Mouse (Mus musculus) heart, embryonic 14.5 days (tissue): ENCODE results near the gene Tufm. TPM values are rescaled to one million over a fixed set of nuclear protein-coding genes. Genes with fewer than 3 reads are reported as not detected.

Experiments used
- ATAC-seq: fragments of 200-750 bp; cut with Nextera tagmentation; 2 replicates; pipeline ENCODE4 v1.8.0; 2017; ENCODE audit warnings: low read depth, moderate TSS enrichment; ENCODE audit not compliant: insufficient number of reproducible peaks, insufficient read depth, low FRiP score
- H3K27ac ChIP-seq, 2 experiments: fragments of 200-500 bp in 1 of 2; fragments of 300-500 bp in 1 of 2; sonication (generic) in 1 of 2; replicated peaks in 1 of 2; 2 replicates each; pipeline ENCODE4 v1.5.1; 2012 to 2014; ENCODE audit warnings: low read depth in 2 of 2, low read length in 2 of 2, control low read depth in 1 of 2, mild to moderate bottlenecking in 1 of 2, mixed read lengths in 1 of 2; ENCODE audit not compliant: control insufficient read depth in 1 of 2, insufficient read depth in 1 of 2
- H3K27me3 ChIP-seq: fragments of 300-500 bp; sonication (generic); 2 replicates; pipeline ENCODE4 v1.6.1; 2014; ENCODE audit warnings: mild to moderate bottlenecking, low read length, control low read depth; ENCODE audit not compliant: control insufficient read depth, insufficient read depth
- H3K36me3 ChIP-seq: fragments of 300-500 bp; sonication (generic); 2 replicates; pipeline ENCODE4 v1.6.1; 2014; ENCODE audit warnings: mild to moderate bottlenecking, control low read depth, low read length, mixed read lengths; ENCODE audit not compliant: control insufficient read depth, insufficient read depth
- H3K4me1 ChIP-seq, 2 experiments: fragments of 200-500 bp in 1 of 2; fragments of 300-500 bp in 1 of 2; sonication (generic) in 1 of 2; 2 replicates each; pipeline ENCODE4 v1.6.1; 2012 to 2014; ENCODE audit warnings: low read length in 2 of 2, control low read depth in 1 of 2, mixed read lengths in 1 of 2; ENCODE audit not compliant: control insufficient read depth in 2 of 2, insufficient read depth in 2 of 2
- H3K4me2 ChIP-seq: fragments of 300-500 bp; sonication (generic); 2 replicates; pipeline ENCODE4 v1.6.1; 2014; ENCODE audit warnings: mild to moderate bottlenecking, low read length
- H3K4me3 ChIP-seq, 2 experiments: fragments of 200-500 bp in 1 of 2; fragments of 300-500 bp in 1 of 2; sonication (generic) in 1 of 2; 2 replicates each; pipeline ENCODE4 v1.5.1; 2012 to 2014; ENCODE audit warnings: low read length in 2 of 2, mild to moderate bottlenecking in 2 of 2, control low read depth in 1 of 2, low read depth in 1 of 2, moderate library complexity in 1 of 2; ENCODE audit not compliant: control insufficient read depth in 1 of 2, insufficient read depth in 1 of 2
- H3K9ac ChIP-seq: fragments of 300-500 bp; sonication (generic); 2 replicates; pipeline ENCODE4 v1.6.1; 2014; ENCODE audit warnings: mild to moderate bottlenecking, low read length
- H3K9me3 ChIP-seq: fragments of 300-500 bp; sonication (generic); 2 replicates; pipeline ENCODE4 v1.6.1; 2016; ENCODE audit warnings: low read length, control low read depth; ENCODE audit not compliant: control insufficient read depth
- WGBS: fragments of 180-500 bp; shearing (Covaris S2); extraction: QIAGEN DNeasy Blood & Tissue Kit; methylation state at CpG from one replicate; pipeline ENCODE4 v1.1.7; 2014; 5-methylcytosine and 5-hydroxymethylcytosine counted together
- polyA plus RNA-seq: library from polyadenylated mRNA; unstranded; fragments of >200 nt; fragmentation: Nextera tagmentation; extraction: Ambion mirVana; gene quantifications from 2 replicates; pipeline ENCODE4 v1.2.1, GENCODE M21; 2014

The Tufm gene
- polyA plus RNA-seq, result 188 and 199 TPM in 2 replicates

DNA sequence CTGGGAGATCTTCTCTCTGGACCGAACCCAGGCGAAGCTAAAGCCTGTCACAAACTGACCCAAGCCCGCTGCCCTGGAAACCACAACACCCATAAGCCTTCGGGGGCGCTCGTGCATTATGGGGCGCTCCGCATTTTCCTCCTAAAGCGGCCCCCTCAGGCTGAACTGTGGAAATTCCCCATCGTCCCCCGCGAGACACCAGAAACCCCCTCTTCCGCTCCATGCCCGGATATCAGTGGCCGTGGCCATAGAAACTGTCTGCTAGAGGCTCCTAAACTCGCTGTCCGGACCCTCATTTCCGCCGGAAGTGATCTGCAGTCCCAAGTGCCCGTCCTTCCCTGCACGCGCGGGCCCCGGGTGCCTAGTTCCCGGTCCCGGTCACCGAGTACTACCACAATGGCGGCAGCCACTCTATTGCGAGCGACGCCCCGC is at the start of gene Tufm:
Tufm (plus strand) TSS at position 310 of the 432 bp plus-strand sequence.
- H3K27ac ChIP-seq, result peak within 1 kb of the TSS; percentile 50 to 85
- H3K4me3 ChIP-seq, result peak within 1 kb of the TSS; percentile 65 to 96
- peak; percentile 89 for ATAC-seq
- H3K9me3 ChIP-seq, result no peaks in the 10 kb centered on the region
- peaks cover 35% of the 10 kb centered on the region for H3K36me3 ChIP-seq
- under 1% methylated on average over 32 of the region's 32 CpGs for WGBS
- peak within 1 kb of the TSS; percentile 82 for H3K9ac ChIP-seq
- H3K4me2 ChIP-seq, result peak within 1 kb of the TSS; percentile 95
- no peaks in the 10 kb centered on the region for H3K27me3 ChIP-seq
- H3K4me1 ChIP-seq, result peaks cover 0 to 11% of the 10 kb centered on the region in 2 experiments; a peak in 2 of 4 replicates

DNA sequence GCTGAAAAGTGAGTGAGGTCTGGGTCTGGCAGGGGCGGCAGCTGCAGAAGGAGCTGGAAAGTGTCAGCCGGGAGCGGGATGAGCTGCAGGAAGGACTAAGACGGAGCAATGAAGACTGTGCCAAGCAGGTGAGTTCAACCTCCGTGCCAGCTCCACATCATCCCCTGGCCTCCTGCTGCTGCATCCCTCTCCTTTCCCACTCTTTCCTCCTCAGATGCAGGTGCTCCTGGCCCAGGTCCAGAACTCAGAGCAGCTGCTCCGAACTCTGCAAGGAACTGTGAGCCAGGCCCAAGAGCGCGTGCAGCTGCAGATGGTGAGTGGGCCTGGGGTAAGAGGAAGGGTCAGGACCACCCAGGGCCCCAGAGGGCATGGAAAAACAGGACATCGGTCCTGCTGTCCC is 47.0 kb upstream of the Tufm start:
- Histone ChIP-seq H3K4me3 (no peak overlapping the region), H3K27me3 (no peaks in the 10 kb centered on the region), H3K4me2 (no peak overlapping the region), H3K4me1 (no peaks in the 10 kb centered on the region), H3K36me3 (peaks cover 55% of the 10 kb centered on the region), H3K27ac (no peak overlapping the region), H3K9ac (no peak overlapping the region), H3K9me3 (no peaks in the 10 kb centered on the region)
- WGBS, result 86% methylated on average over 9 of the region's 9 CpGs
- 0 out of 2 replicates have a peak, but pooled peaks have one; percentile 44 for ATAC-seq

- Histone ChIP-seq H3K4me3 (no peak overlapping the region), H3K27me3 (no peaks in the 10 kb centered on the region), H3K9me3 (no peaks in the 10 kb centered on the region), H3K36me3 (peaks cover 61% of the 10 kb centered on the region), H3K4me2 (no peak overlapping the region), H3K27ac (no peak overlapping the region), H3K4me1 (no peaks in the 10 kb centered on the region), H3K9ac (no peak overlapping the region)
- ATAC-seq, result no peak
- 95% methylated on average over 10 of the region's 10 CpGs for WGBS
Observed at GRCm38 (mm10) chr7:126443997-126444396, 43.2 kb upstream of the Tufm start.

DNA sequence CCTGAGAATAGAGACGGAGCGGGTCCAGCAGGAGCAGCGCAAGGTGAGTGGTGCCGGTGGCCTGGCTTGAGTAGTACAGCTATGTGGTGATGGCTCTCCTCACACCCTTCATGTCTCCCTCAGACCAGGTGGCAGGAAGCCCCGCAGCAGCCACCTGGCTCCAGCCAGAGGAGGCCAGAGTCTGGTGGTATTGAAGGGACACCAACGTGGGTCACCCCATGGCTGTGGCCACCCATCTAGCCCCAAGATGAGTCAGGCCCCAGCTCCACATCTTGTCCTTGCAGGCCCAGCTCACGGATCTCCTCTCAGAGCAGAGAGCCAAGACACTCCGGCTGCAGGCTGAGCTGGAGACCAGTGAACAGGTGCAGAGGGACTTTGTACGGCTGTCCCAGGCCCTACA is 42.6 kb upstream of the Tufm start:
- no peak overlapping the region for H3K4me3 ChIP-seq
- WGBS, result 86% methylated on average over 9 of the region's 9 CpGs
- H3K4me2 ChIP-seq, result no peak overlapping the region
- no peak overlapping the region for H3K9ac ChIP-seq
- peaks cover 61% of the 10 kb centered on the region for H3K36me3 ChIP-seq
- ATAC-seq, result no peak
- no peaks in the 10 kb centered on the region for H3K27me3 ChIP-seq
- no peak overlapping the region for H3K27ac ChIP-seq
- no peaks in the 10 kb centered on the region for H3K9me3 ChIP-seq
- no peaks in the 10 kb centered on the region for H3K4me1 ChIP-seq

GRCm38 (mm10) chr7:126445104-126445815 is 41.9 kb upstream of the Tufm start:
- Histone ChIP-seq H3K4me2 (no peak overlapping the region), H3K4me3 (no peak overlapping the region), H3K36me3 (peaks cover 56% of the 10 kb centered on the region), H3K9me3 (no peaks in the 10 kb centered on the region), H3K4me1 (no peaks in the 10 kb centered on the region), H3K9ac (no peak overlapping the region), H3K27me3 (no peaks in the 10 kb centered on the region), H3K27ac (no peak overlapping the region)
- ATAC-seq, result no peak
- WGBS, result 89% methylated on average over 15 of the region's 15 CpGs

GRCm38 (mm10) chr7:126446217-126446616 is 40.9 kb upstream of the Tufm start:
- no peak overlapping the region for H3K9ac ChIP-seq
- no peak overlapping the region for H3K27ac ChIP-seq
- peaks cover 53% of the 10 kb centered on the region for H3K36me3 ChIP-seq
- no peaks in the 10 kb centered on the region for H3K9me3 ChIP-seq
- H3K27me3 ChIP-seq, result no peaks in the 10 kb centered on the region
- H3K4me2 ChIP-seq, result no peak overlapping the region
- no peak overlapping the region for H3K4me3 ChIP-seq
- ATAC-seq, result no peak
- no peaks in the 10 kb centered on the region for H3K4me1 ChIP-seq
- WGBS, result 83% methylated on average over 17 of the region's 21 CpGs

GRCm38 (mm10) chr7:126448481-126448880 is 38.7 kb upstream of the Tufm start:
- 87% methylated on average over 19 of the region's 19 CpGs for WGBS
- Histone ChIP-seq H3K9me3 (no peaks in the 10 kb centered on the region), H3K9ac (no peak overlapping the region), H3K4me3 (no peak overlapping the region), H3K36me3 (peaks cover 38% of the 10 kb centered on the region), H3K4me1 (no peaks in the 10 kb centered on the region), H3K27ac (no peak overlapping the region), H3K27me3 (no peaks in the 10 kb centered on the region), H3K4me2 (no peak overlapping the region)
- no peak for ATAC-seq

GRCm38 (mm10) chr7:126449991-126450390 is 37.2 kb upstream of the Tufm start:
- no peak for ATAC-seq
- H3K4me1 ChIP-seq, result no peaks in the 10 kb centered on the region
- H3K27ac ChIP-seq, result no peak overlapping the region
- H3K4me2 ChIP-seq, result no peak overlapping the region
- 86% methylated on average over 18 of the region's 18 CpGs for WGBS
- peaks cover 27% of the 10 kb centered on the region for H3K36me3 ChIP-seq
- no peaks in the 10 kb centered on the region for H3K9me3 ChIP-seq
- no peaks in the 10 kb centered on the region for H3K27me3 ChIP-seq
- H3K4me3 ChIP-seq, result no peak overlapping the region
- no peak overlapping the region for H3K9ac ChIP-seq
